ENCODE assay signal across 21 mouse cellular contexts in the genomic region with DNA sequence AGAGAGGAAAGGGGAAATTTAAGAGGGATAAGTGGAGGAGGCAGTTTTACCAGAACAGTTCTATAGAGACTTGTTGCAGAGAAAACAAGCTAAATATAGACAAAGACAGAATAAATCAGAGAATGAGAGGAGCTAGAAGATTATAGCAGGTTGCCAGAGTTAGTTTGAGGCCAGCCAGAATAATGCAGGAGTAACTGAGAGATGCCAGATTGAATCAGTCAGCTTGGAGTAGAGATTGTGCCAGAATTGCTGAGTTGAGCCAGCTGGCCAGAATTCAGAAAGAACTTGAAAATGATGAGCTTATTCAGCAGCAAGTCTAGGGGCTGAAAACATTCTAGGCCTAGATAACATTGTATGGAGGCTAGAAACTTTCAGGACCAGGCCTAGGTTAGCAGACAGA.
DNase-seq lines count a peak whose midpoint lies in the region; ATAC-seq and TF ChIP-seq lines count a peak whose summit lies in the region.
"Had no signal": no experiment of that assay in that cellular context is flagged by ENCODE, and none has a peak within 500 bp of the region (broad histone marks: within the 10 kb centered on the region; RNA-seq: fewer than 3 reads in every experiment).

No protein-coding gene starts in this region.

- TF ChIP-seq CTCF in lung, embryonic 14.5 days (IDR thresholded peaks at IDR 0.05; ENCODE audit: low read depth): no peak

- H3K9me3 ChIP-seq in forebrain, embryonic 14.5 days (replicated peaks; ENCODE audit: control insufficient read depth, low read length): 0 out of 2 replicates have a peak, but pooled peaks cover 4% of the 10 kb centered on the region
- peaks cover 12% of the 10 kb centered on the region for H3K9me3 ChIP-seq in forebrain, embryonic 10.5 days
- H3K9me3 ChIP-seq in lung, embryonic 14.5 days (ENCODE audit: low read depth, low read length): peaks cover 10% of the 10 kb centered on the region; the same call in 1 of the 2 replicates
- H3K9me3 ChIP-seq: embryonic facial prominence, embryonic 12.5 days; forebrain, embryonic 12.5 days; G1E had no signal

- no peaks in the 10 kb centered on the region for H3K36me3 ChIP-seq in forebrain, embryonic 14.5 days (ENCODE audit: control insufficient read depth, insufficient read depth, low read length)
- H3K36me3 ChIP-seq in forebrain, embryonic 10.5 days (replicated peaks): no peaks in the 10 kb centered on the region
- no peaks in the 10 kb centered on the region for H3K36me3 ChIP-seq in lung, embryonic 14.5 days (ENCODE audit: insufficient read depth)
- H3K36me3 ChIP-seq: embryonic facial prominence, embryonic 10.5 days; embryonic facial prominence, embryonic 12.5 days; forebrain, embryonic 12.5 days; G1E had no signal

- H3K9ac ChIP-seq in forebrain, embryonic 14.5 days (ENCODE audit: low read length): no peak overlapping the region
- no peak overlapping the region for H3K9ac ChIP-seq in lung, embryonic 14.5 days
- H3K9ac ChIP-seq: embryonic facial prominence, embryonic 12.5 days; forebrain, embryonic 12.5 days had no signal

- no peak overlapping the region for H3K27ac ChIP-seq in forebrain, embryonic 14.5 days (ENCODE audit: low read depth, low read length)
- no peak overlapping the region for H3K27ac ChIP-seq in forebrain, embryonic 10.5 days
- H3K27ac ChIP-seq in lung, embryonic 14.5 days (ENCODE audit: low read depth): no peak overlapping the region
- H3K27ac ChIP-seq: embryonic facial prominence, embryonic 10.5 days; embryonic facial prominence, embryonic 12.5 days; forebrain, embryonic 12.5 days had no signal

- H3K4me1 ChIP-seq in forebrain, embryonic 14.5 days (ENCODE audit: control insufficient read depth, insufficient read depth, low read length): no peaks in the 10 kb centered on the region
- no peaks in the 10 kb centered on the region for H3K4me1 ChIP-seq in forebrain, embryonic 10.5 days
- H3K4me1 ChIP-seq in lung, embryonic 14.5 days (ENCODE audit: insufficient read depth): no peaks in the 10 kb centered on the region
- H3K4me1 ChIP-seq: embryonic facial prominence, embryonic 10.5 days; embryonic facial prominence, embryonic 12.5 days; forebrain, embryonic 12.5 days had no signal

- no peaks in the 10 kb centered on the region for H3K27me3 ChIP-seq in forebrain, embryonic 14.5 days (replicated peaks; ENCODE audit: control insufficient read depth, insufficient read depth, low read length)
- no peaks in the 10 kb centered on the region for H3K27me3 ChIP-seq in forebrain, embryonic 10.5 days (ENCODE audit: poor library complexity, severe bottlenecking)
- H3K27me3 ChIP-seq in lung, embryonic 14.5 days (ENCODE audit: insufficient read depth, low read length): no peaks in the 10 kb centered on the region
- H3K27me3 ChIP-seq: CH12.LX; embryonic facial prominence, embryonic 12.5 days; forebrain, embryonic 12.5 days had no signal

- DNase-seq in forebrain, embryonic 14.5 days (ENCODE audit: low spot score): peak; percentile 9
- no peak for DNase-seq in forebrain, embryonic 10.5 days (ENCODE audit: extremely low spot score, low spot score)
- peak; percentile 17 for DNase-seq in lung, embryonic 14.5 days
- DNase-seq in lung, adult 18-20 months: no peak
- peak; percentile 3 for DNase-seq in MN1 (ENCODE audit: low spot score)
- DNase-seq in urinary bladder, adult 2 months (ENCODE audit: low spot score): no peak
- DNase-seq: adrenal gland, adult 2 months; adrenal gland, postnatal 10 days; adrenal gland, postnatal 25 days; B cell, adult 2 months; cerebellum, adult 11-12 months; cerebellum, adult 2 months; cerebellum, adult 9-10 months; cerebellum, postnatal 25 days had no signal

- no peak overlapping the region for H3K4me3 ChIP-seq in forebrain, embryonic 14.5 days (ENCODE audit: low read depth, low read length)
- H3K4me3 ChIP-seq in forebrain, embryonic 10.5 days: no peak overlapping the region
- H3K4me3 ChIP-seq in lung, embryonic 14.5 days (ENCODE audit: low read depth, low read length): no peak overlapping the region
- H3K4me3 ChIP-seq: embryonic facial prominence, embryonic 10.5 days; embryonic facial prominence, embryonic 12.5 days; forebrain, embryonic 12.5 days had no signal

- H3K4me2 ChIP-seq in forebrain, embryonic 14.5 days (ENCODE audit: low read length): no peak overlapping the region
- no peak overlapping the region for H3K4me2 ChIP-seq in lung, embryonic 14.5 days
- H3K4me2 ChIP-seq: embryonic facial prominence, embryonic 12.5 days; forebrain, embryonic 12.5 days had no signal

- no peak for ATAC-seq in forebrain, embryonic 14.5 days
- ATAC-seq in lung, embryonic 14.5 days (ENCODE audit: insufficient read depth): no peak
- ATAC-seq: CD4-positive, CD25-positive, alpha-beta regulatory T cell, adult 4 months; forebrain, embryonic 16.5 days had no signal

Comparison
In these comparisons a context has a peak if more than half of its experiments do, and no peak if none do; other contexts are left out.
1. DNase-seq: peak in forebrain, embryonic 14.5 days (single experiment), lung, embryonic 14.5 days (single experiment) and MN1 (single experiment); none in forebrain, embryonic 10.5 days (single experiment), lung, adult 18-20 months (0 of 2) and urinary bladder, adult 2 months (single experiment).